Mouse (Mus musculus) forebrain, embryonic 13.5 days (tissue): ENCODE measurements around the gene Ceacam5. TPM values are rescaled to one million over a fixed set of nuclear protein-coding genes. Genes with fewer than 3 reads are reported as not detected.

Source experiments
- ATAC-seq: fragments of 200-750 bp; cut with Nextera tagmentation; 2 replicates; pipeline ENCODE4 v1.8.0; 2017
- H3K27ac ChIP-seq: fragments of 300-500 bp; sonication (generic); 2 replicates; pipeline ENCODE4 v1.5.1; 2015; ENCODE audit warnings: inconsistent platforms, mild to moderate bottlenecking, moderate library complexity
- H3K27me3 ChIP-seq: fragments of 300-500 bp; sonication (generic); 2 replicates; pipeline ENCODE4 v1.6.1; 2015; ENCODE audit warnings: mild to moderate bottlenecking, inconsistent platforms
- H3K36me3 ChIP-seq: fragments of 300-500 bp; sonication (generic); 2 replicates; pipeline ENCODE4 v1.6.1; 2015; ENCODE audit warnings: mild to moderate bottlenecking, inconsistent platforms; ENCODE audit not compliant: poor library complexity, severe bottlenecking
- H3K4me1 ChIP-seq: fragments of 300-500 bp; sonication (generic); 2 replicates; pipeline ENCODE4 v1.6.1; 2015; ENCODE audit warnings: inconsistent platforms
- H3K4me2 ChIP-seq: fragments of 300-500 bp; sonication (generic); 2 replicates; pipeline ENCODE4 v1.6.1; 2015; ENCODE audit warnings: inconsistent platforms, mild to moderate bottlenecking, moderate library complexity
- H3K4me3 ChIP-seq: fragments of 300-500 bp; sonication (generic); 2 replicates; pipeline ENCODE4 v1.5.1; 2015; ENCODE audit warnings: mild to moderate bottlenecking, inconsistent platforms
- H3K9ac ChIP-seq: fragments of 300-500 bp; sonication (generic); 2 replicates; pipeline ENCODE4 v1.6.1; 2015; ENCODE audit warnings: mild to moderate bottlenecking, inconsistent platforms
- H3K9me3 ChIP-seq: fragments of 300-500 bp; sonication (generic); replicated peaks from 2 replicates; pipeline ENCODE4 v1.6.1; 2016; ENCODE audit warnings: inconsistent platforms
- WGBS: fragments of 180-500 bp; shearing (Covaris S2); methylation state at CpG from one replicate; pipeline ENCODE4 v1.1.7; 2015; 5-methylcytosine and 5-hydroxymethylcytosine counted together
- polyA plus RNA-seq: library from polyadenylated mRNA; unstranded; fragments of >200 nt; fragmentation: Nextera tagmentation; extraction: Ambion mirVana; gene quantifications from 2 replicates; pipeline ENCODE4 v1.2.1, GENCODE M21; 2015

Gene Ceacam5
- polyA plus RNA-seq, result not detected in 2 replicates

GRCm38 (mm10) chr7:17712938-17713337 lies at the start of gene Ceacam5:
Gene Ceacam5, plus strand, starts transcription at chr7:17713238.
- Histone ChIP-seq H3K4me2 (no peak within 1 kb of the TSS), H3K4me3 (no peak within 1 kb of the TSS), H3K9me3 (peaks cover 80% of the 10 kb centered on the region), H3K27me3 (no peaks in the 10 kb centered on the region), H3K9ac (no peak within 1 kb of the TSS), H3K27ac (no peak within 1 kb of the TSS), H3K4me1 (no peaks in the 10 kb centered on the region), H3K36me3 (no peaks in the 10 kb centered on the region)
- 49% methylated on average over 1 of the region's 1 CpGs for WGBS
- ATAC-seq, result no peak

Other genes with a start within 250 kb of the Ceacam5 start
- not detected in 2 replicates for gene Ceacam14, start 99.4 kb downstream of the Ceacam5 start, polyA plus RNA-seq
- gene Gm5155, start 158.5 kb downstream of the Ceacam5 start, polyA plus RNA-seq, result not detected in 2 replicates